Mouse (Mus musculus) R1 (cell line): ENCODE measurements at regions not wholly inside any gene's neighbourhood (a gene's known extent, or its start where the extent isn't known, plus 50 kb on each side); places are given as distances from the start of the nearest gene placed in this dataset.
A peak's percentile ranks its signal among the peaks of the same experiment; 100 is the strongest.

Source experiments
- DNase-seq: peaks from one replicate; pipeline ENCODE4 v3.0.0-alpha.2; 2018; ENCODE audit warnings: low read depth, low spot score

DNA sequence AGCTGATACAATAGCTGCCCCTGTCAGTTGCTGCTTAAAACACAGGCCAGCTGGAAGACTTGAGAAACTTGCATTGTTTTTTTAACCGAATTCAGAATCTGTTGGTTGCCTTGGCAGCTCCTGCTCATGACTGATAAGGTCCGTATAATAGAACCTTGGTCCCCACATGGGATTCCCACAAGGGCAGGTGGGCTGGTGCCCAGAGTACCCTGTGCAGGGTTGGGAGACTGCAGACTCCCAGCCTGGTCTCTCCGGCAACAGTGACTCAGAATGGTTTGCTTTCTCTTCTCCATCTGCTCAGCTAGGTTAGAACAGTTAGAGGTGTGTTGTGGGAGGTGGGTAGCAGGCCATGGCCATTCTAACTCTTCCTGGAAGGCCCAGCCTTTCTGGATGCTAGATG, 139.4 kb upstream of the Cxcr4 start:
- DNase-seq: no peak

DNA sequence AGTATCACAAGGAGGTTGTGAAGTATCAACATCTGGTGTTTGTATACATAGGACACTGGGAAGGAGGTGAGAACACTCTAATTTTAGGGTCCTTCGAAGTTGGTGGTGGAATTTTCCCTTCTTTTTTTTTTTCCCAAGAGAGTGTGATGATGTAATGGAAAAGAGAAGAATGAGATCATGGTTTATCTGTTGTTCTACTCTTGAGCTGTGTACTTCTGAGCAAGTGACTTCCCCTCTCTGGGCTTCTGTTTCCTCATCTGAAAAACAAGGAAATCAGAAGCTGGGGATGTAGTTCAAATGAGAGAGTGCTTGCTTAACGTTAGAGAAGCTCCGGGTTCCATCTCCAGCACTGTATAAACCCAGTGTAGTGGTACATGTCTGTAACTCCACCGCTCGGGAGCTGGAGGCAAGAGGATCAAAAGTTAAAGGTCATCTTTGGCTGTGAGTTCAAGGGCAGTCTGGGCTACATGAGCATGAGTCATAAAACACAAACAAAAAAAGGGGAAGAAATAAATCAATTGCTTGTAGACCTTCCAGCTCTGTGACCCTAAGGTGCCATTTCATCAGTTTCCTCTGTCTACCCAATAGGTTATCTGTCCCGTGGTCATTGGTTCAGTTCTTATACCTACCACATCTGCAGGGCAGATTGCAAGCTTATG, 132.5 kb upstream of the Cxcr4 start:
- DNase-seq: no peak

DNA sequence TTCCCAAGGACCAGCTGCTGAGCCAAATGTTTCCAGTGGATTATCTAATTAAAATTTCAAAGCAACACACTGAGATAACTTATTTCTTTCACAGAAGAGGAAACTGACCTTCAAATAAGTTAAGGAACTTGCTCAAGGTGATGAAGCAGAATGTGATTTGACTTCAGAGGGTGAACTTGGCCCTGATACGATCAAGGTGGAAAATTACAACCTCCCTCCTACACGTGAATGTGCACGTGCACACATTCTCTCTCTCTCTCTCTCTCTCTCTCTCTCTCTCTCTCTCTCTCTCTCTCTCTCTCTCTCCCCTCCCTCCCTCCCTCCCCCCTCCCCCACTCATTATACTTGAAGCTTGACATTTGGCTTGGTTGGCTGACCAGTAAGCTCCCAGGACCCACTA, 131.8 kb upstream of the Cxcr4 start:
- no peak for DNase-seq

DNA sequence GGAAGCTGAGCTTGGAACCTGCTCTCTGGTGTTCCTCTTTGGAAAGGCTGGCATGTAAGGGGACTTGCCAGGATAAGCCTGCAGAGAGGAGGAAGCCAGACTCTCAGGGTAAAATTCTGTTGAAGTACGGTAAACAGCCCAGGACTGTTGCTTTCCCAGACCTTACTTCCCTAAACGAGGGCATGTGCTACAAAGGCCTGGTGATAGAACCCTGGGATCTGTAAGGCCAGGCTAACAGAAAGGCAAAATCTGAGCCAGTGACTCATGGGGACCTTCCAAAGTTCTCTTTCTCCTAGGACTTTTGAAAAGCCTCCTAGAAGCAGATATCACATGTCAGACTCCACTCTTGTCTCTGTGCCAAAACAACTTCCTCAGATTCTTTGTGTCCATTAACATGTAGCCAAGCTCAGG, 130.0 kb upstream of the Cxcr4 start:
- DNase-seq: no peak

DNA sequence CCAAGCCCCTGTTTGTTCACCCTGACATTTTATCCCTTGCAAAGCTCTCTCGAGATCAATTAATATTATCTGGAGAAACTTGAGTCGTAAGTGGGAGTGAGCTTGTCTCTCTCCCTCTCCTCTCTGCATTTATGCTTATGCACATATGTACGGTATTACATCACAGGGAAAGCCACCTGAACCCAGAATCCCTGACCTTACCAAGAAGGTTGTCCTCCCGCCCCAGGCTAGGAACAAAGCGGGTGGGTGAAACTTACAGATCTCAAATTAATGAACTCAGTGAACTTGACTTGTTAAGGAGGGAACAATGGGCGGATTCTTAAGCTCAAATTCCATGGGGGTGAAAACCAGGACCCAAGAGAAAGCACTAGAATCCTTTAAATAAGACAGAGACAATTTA, 122.8 kb upstream of the Cxcr4 start:
- no peak for DNase-seq

DNA sequence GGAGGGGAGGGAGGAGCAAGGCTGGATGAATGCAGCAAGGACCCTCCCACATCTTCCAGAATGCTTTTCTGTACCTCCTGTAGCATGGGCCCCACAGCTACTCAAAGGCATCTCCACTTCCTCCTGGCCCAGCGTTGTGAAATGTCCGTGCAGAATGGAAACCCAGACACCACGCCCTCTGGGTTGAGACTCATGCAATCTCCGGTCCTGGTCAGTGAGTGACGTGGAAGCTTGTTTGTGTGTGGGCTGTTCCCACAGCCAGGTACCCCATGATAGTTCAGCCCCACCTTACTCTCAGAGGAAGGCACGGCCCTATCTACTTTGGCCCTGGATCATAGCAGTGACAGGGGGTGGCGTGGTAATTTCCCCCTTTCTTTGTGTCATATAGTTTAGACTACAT, 120.8 kb upstream of the Cxcr4 start:
- no peak for DNase-seq

DNA sequence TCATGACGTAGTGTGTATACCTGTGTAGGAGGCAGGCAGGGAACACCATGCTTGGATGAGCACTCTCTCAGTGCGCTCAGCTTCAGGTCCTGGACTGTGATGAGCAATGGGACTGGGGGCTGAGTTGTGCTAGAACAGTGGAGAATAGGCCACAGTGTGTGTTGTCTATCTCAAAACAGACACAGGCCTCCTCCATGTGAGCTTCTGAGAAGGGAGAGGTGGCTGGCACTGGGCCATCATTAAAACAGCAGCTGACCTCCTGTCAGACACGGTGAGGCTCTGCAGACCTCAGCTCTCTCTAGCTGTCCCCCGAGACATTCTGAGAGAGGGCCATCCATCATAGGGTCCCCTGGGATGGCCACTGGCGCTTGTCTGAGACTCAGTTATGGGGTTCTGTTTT, 119.0 kb upstream of the Cxcr4 start:
- no peak for DNase-seq

DNA sequence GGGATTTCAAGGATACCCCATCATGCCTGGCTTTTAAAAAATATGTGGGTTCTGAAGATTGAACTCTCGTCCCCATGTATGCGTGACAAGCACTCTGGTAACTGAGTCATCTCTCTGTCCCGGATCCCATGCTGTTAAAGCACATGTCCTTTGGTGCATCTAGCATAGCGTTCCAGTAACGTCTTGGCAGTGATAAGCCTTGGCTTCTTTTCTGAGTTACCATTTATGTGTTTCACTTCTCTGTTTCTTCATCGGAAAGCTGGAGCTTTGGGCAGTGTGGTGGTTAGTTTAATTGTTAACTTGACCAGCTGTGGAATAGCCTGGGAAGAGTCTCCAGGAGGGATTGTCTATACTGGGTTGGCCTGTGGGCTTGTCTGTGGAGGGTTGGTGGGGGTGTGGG, 115.7 kb upstream of the Cxcr4 start:
- no peak for DNase-seq

DNA sequence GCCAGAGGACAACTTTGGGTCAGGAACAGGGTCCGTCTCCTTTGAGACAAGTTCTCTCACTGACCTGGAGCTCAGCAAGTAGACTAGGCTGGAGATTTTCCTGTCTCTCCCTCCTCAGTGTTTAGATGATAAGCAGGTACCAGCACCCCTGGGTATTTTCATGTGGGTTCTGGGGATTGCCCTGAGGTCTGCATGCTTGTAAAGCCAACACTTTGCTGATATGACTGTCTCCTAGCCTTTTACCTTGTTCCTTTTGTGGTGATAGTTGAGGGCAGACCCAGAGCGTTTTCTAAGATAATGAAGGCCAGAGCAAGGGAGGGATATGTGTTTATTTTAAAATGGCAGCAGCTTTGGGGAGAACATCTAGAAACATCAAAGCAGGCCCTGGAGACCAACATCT, 114.1 kb upstream of the Cxcr4 start:
- DNase-seq: no peak

DNA sequence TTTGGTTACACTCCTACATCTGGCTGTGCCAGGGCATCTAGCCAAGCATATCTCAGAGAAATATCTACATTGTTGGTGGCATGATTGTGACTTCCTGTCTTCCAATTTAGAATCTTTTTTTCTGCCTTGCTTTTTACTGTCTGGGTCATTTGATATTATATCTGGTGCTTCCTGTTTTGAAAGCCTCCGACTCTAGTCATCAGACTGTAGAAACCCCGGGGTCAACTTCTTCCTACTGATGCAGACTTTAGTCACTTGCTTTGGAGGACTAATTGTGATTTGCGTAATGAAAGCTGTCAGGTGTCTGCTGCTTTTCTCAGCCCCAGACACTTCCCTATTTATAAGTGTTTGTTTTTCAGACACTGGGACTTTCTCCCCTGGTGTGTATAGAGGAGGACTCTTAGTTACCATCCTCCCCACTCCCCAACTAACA, 113.0 kb upstream of the Cxcr4 start:
- DNase-seq: no peak

DNA sequence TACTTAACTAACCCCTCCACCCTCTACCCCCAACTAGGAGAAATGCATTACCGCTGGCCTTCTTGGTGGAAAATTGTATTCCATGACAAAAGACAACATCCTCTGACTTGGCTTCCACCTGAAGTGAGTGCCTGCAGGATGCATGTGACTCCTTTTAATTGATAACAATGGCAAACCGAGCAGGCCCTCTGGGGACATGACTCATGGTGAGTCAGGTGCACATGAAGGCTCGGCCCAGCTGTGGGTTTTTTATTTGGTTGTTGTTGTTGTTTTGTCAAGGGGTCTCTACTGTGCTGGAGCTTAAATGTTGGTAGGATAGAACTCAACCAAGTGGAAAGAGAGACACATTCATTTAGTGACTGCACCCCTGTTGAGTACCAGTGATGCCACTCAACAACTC, 109.2 kb upstream of the Cxcr4 start:
- DNase-seq: peak; percentile 10

DNA sequence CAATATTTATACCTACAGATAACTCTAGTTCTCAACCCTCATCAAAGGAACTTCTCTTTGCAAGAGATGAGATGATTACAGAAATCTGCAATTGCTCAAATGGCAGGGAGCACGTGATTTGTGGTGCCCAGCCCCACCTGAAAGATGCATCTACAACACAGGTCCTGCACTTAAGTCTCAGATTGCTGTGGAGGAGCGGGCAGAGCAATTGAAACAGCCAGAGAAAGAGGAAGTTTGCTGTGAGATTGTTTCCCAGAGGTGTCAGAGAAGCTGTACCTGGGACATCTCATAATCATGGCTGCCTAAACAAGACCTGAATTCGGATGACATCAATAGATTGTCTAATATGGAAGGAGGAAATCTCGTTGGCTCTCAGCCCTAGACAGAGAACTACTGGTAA, 105.9 kb upstream of the Cxcr4 start:
- DNase-seq: no peak

DNA sequence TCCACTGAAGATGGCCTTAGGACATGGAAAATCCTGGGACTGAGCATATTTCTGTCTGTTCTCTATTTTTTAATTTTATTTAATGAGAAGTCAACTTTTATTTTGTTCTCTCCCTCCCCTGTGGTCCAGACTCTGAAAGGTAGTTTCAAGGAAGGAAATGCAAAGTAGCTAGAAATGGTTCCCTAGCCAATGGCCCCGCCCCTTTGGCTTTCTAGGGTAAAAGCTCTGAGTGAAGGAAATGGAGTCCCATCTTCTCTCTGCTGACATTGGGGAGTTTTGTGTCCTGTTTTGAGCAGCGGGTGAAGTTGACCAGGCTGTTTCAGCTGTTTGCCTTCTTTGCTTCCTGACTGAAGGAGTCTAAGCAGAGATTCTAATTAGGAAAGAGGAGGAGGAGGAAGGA, 103.8 kb upstream of the Cxcr4 start:
- no peak for DNase-seq

DNA sequence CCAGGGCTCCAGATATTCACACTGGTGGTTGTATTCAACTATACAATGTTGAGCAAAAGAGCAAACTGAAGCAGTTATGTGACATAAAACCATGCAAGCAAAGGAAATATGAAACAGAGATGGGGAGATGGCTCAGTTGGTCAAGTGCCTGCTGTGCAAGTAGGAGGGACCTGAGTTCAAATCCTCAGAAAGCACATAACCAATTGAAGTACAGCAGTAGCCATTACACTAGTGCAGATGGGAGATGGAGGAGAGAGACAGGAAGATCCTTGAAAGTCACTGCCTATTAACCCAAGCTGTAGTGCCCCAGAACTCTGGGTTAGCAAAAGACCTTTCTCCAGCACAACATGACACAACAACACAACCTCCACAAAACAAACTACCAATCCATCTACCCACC, 100.7 kb upstream of the Cxcr4 start:
- DNase-seq: no peak

DNA sequence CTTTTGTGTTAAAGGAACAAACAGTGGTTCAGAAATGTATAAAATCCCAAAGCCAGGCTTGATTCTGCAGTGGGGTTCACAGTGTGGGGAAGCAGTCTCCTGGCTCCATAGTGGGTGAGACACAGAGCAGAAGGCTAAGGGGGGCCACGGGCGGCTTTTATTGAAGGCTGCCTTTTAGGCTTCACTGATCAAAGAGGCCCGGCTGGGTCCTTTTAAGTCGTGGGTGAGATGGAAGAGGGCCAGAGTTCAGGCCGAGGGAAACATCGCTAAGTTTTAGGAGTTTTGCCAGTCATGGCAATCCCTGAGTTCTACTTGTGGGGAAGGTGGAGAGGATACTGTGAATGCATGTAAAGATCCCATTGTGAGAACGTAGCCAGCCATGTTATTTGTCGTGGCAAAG, 100.2 kb upstream of the Cxcr4 start:
- DNase-seq: no peak

DNA sequence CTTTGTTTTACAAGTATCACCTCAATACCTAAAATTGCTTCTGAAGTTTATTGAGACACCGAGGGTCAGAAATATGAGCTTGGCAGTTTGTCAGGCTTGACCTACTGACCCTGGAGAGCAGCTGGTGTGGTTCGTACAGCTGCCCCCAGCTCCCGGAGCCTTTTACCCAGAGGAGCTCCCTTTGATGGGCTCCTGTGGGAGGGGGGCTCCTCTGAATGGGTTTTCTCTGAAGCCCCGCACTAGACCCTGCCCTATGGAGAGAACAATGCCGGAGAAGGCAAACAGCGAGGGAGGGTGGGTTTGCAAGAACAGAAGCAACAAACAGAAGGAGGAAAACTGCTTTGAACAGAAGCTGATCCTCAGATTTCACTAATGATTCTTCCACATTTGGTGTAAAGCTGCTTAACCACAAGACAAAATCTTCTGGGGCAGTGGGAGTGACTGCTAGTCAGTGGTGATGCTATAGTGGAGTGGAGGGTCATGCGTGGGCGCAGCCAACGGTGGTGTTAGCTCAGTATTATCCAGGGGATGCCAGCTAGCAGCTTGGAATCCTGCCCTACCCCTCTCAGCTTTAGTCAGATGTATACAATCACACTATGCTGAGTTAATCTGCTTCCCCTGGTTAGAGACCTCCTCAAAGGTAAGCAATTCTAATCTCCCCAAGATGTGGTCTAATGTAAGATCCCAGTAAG, 95.3 kb upstream of the Cxcr4 start:
- DNase-seq: no peak

DNA sequence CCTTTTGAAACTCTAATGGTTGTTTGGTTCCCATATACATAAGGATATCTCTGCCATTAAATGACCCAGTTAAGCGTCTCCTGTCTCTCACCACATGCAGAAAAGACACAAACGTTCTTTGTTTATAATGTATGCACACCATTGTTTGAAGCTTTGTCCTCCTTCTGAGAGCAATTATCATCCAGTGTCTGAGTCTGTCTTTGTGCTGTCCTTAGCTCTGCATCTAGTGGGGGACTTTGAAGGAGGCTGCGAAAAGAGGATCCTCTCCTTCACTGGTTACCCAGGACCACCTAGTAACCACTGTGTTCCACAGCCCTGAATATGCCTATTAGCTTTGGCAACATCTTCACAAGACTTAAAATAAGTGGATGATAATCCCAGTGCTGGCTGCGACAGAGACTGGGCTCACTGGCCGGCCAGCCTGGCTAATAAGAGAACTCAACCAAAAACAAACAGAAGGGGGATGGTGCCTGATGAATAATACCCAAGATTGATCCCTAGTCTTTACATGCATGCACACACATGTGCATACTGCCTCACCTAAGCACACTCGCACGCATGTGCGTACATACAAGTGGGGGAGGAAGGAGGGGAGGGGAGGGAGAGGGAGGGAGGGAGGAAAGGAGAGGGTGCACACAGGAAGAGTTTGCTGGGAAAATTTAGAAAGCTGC, 93.5 kb upstream of the Cxcr4 start:
- no peak for DNase-seq

DNA sequence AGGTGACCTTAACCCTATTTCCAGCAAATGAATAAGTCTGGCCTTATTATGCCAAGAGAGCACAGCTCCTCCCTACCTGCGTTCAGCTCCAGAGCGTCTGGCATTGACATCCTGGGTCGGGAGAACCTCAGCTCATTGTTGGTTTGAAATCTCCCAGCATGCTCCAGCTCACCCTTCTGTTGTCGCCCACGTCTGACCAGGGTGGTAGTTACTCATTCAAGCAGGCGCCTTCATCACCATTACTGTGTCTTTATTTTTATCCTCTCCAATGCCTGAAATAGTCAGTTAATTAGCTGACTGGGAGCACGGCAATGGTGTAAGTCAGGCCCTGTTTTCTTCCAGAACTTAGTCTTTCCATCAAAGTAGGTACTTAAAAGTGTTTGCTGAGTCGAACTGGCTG, 90.8 kb upstream of the Cxcr4 start:
- no peak for DNase-seq

DNA sequence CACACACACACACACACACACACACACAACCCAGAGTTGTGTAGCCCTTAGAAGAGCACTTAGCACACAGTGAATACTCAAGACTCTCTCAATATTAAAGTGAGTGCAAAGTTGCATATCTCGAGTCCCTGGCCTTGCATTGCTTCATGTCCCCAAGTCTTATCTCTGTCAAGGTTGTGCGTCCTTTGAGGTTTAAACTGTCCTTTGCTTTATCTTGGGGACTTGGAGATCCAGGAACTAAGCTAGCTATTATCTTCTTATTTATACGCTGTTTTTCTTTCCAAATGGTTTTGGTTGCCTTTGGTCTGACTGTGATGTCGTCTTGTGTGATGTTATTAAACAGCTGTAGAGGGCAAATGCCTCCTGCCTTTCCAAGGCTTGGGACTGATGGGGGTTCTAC, 89.2 kb upstream of the Cxcr4 start:
- no peak for DNase-seq

DNA sequence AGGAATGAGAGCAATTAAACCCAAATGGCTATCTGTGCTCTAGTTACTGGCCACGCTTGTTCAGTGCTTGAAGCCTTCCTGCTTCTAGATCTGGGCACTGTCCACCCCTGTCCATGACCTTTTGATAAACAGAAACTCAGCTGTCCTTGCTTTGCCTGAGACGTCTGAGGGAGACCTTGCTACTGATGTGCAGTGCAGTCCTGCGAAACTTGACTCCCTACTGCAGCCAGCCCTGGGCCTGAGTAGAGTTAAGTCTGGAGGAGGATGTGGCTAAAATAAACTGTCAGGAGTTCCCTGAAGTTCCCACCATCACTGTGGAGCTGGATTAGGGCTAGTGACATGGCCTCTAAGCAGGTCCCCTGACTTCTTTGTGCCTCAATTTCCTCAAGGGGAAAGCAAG, 88.4 kb upstream of the Cxcr4 start:
- DNase-seq: no peak

DNA sequence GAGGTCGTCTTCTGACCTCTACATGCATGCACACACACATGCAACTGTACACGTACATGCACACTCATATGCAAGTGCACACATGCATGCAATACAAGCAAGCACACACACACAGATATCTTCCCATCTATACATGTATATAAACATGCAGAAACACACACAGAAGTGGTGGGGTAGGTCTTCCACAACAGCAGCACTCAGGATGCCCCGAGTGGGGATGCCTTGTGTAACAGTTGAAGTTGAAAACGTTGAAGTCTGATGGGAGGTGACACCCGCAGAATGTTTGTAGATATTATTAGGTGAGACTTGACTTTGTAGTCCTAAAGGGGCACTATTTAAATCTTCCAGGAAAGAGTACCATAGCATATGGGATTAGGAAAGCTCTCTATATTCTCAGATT, 87.9 kb upstream of the Cxcr4 start:
- no peak for DNase-seq

DNA sequence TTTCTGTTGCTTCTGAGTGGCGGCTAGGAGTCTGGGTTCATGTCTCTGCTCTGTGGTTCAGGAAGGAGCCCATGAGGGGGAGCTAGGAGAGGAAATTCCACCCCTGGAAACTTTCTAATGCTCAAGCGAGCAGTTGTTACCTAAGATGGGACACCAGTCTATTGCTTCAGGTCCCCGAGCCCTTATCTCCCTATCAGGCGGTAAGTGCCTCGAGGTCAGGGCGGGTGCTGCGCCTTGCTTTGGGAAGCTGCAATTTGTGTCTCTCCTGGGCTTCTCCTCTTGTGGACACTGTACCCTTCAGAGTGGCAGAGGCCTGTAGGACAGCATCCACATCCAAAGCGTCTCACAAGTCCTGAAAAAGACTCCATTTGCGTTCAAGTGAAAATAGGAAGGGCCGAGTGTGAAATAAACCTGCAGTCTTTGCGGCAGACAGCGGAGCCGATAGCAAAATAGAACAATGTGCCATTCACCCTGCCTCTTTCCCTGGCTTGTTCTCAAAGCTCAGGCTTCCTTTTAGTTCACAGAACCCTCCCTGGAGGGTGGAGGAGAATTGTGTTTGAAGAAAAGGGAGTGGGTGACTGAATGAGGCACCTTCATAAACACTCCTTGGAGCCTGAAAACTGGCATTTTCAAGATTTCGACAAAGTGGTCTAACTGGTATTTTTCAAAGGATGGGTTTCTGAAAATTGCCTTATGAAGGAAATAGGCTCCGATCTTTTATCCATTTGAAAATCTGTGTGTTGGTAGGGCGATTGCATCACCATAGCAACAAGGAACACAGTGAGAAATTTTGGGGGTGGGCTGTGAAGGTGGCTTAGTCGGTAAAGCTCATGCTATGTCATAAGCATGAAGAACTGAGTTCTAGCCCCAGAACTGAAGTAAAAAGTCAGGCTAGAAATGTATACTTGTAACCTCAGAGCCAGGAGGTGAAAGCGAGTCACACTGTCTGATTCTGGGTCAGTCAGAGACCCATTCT, 87.2 kb upstream of the Cxcr4 start:
- DNase-seq: no peak
